Mouse (Mus musculus): ENCODE data around the gene Ifi35.

DNA sequence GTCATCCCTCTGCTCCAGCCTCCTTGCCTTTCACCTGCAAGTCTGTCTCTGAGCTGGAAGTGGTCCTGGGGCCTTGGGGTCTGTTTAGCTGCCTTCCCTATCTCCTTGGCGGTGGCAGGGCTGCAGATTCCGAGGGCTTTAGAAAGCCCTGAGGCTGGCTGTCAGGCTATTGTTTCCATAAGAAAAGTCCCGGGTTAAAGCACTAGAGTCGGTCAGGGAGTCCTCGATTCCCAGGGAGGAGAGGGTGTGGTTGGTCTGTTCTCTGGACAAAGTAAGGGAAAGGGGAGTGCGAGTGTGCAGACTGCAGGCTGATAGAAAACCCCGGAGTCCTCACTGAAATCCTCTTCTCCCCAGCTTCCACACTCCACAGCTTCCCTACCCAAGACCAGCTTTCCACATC is 22.0 kb downstream of the Ifi35 start:
- TF ChIP-seq CTCF (conservative IDR thresholded peaks at IDR 0.05; ENCODE audit: low read length) (no peak), NANOG (IDR thresholded peaks at IDR 0.05; ENCODE audit: borderline replicate concordance, low read length) (no peak)
